Mouse (Mus musculus) liver, adult 2 months (tissue): ENCODE measurements around the gene Myo1d.

Experiments
- CTCF ChIP-seq: fragments of 200-500 bp; IDR thresholded peaks from 2 replicates; pipeline ENCODE4 v1.5.1; 2011; ENCODE audit warnings: low read depth, low read length, control low read depth
- POLR2A ChIP-seq: fragments of 200-500 bp; IDR thresholded peaks from 2 replicates; pipeline ENCODE4 v1.6.1; 2011; ENCODE audit warnings: low read length, control low read depth; ENCODE audit not compliant: insufficient read depth; ENCODE audit errors: extremely low read depth

- no peak for TF ChIP-seq POLR2A
- TF ChIP-seq CTCF: no peak
Observed at GRCm38 (mm10) chr11:80613534-80613933, 166.3 kb downstream of the Myo1d start.
